Mouse (Mus musculus) liver, embryonic 14.5 days (tissue): Measurements from ENCODE around the gene Gda.

Experiments used
- CTCF ChIP-seq: IDR thresholded peaks from 2 replicates; pipeline ENCODE4 v1.5.1; 2016; ENCODE audit warnings: antibody characterized with exemption, low read depth, control low read depth
- EP300 ChIP-seq: IDR thresholded peaks from 2 replicates; pipeline ENCODE4 v1.6.1; 2016; ENCODE audit warnings: antibody characterized with exemption, low read depth

GRCm38 (mm10) chr19:21461221-21461960 lies 11.9 kb downstream of the Gda start:
- TF ChIP-seq EP300, result no peak
- TF ChIP-seq CTCF, result no peak
